Mouse (Mus musculus) bone marrow macrophage, adult 2 months (primary cell): ENCODE results near the gene Rbmx. TPM values are rescaled to one million over a fixed set of nuclear protein-coding genes. Genes with fewer than 3 reads are reported as not detected.
A peak's percentile ranks its signal among the peaks of the same experiment; 100 is the strongest.

Source experiments
- H3K27ac ChIP-seq: 2 replicates; pipeline ENCODE4 v1.5.1; 2012; ENCODE audit warnings: low read depth, low read length; ENCODE audit not compliant: insufficient read depth
- H3K4me1 ChIP-seq: 2 replicates; pipeline ENCODE4 v1.6.1; 2012; ENCODE audit warnings: low read length; ENCODE audit not compliant: control insufficient read depth, insufficient read depth
- H3K4me3 ChIP-seq: 2 replicates; pipeline ENCODE4 v1.5.1; 2012; ENCODE audit warnings: mild to moderate bottlenecking, low read length, moderate library complexity; ENCODE audit not compliant: insufficient read depth
- CTCF ChIP-seq: IDR thresholded peaks from 2 replicates; pipeline ENCODE4 v1.5.1; 2012; ENCODE audit warnings: low read depth, mild to moderate bottlenecking, low read length, moderate library complexity
- POLR2A ChIP-seq: IDR thresholded peaks from 2 replicates; pipeline ENCODE4 v1.6.1; 2012; ENCODE audit warnings: mild to moderate bottlenecking, low read depth, low read length, borderline replicate concordance
- polyA plus RNA-seq: library from polyadenylated mRNA; stranded (reverse); fragments of >200 nt; gene quantifications from 2 replicates; pipeline ENCODE4 v1.2.4, GENCODE M21; 2012; ENCODE audit not compliant: missing spikeins, insufficient read depth, insufficient read length

Gene Rbmx
- 22.9 and 24.8 TPM in 2 replicates for polyA plus RNA-seq

- Histone ChIP-seq H3K4me1 (peaks cover 8% of the 10 kb centered on the region), H3K27ac (peak within 1 kb of the TSS; percentile 94), H3K4me3 (peak within 1 kb of the TSS; percentile 92)
- TF ChIP-seq CTCF (no peak), POLR2A (no peak)
These were observed at the start of gene Rbmx for GRCm38 (mm10) chrX:57392367-57393246. Gene Rbmx (minus strand): TSS chrX:57393036.

- no peak overlapping the region for H3K27ac ChIP-seq
- no peaks in the 10 kb centered on the region for H3K4me1 ChIP-seq
- TF ChIP-seq POLR2A (no peak), CTCF (no peak)
- no peak overlapping the region for H3K4me3 ChIP-seq
These were observed 41.1 kb upstream of the Rbmx start for GRCm38 (mm10) chrX:57433897-57434296.

- no peak overlapping the region for H3K27ac ChIP-seq
- no peaks in the 10 kb centered on the region for H3K4me1 ChIP-seq
- H3K4me3 ChIP-seq = no peak overlapping the region
- no peak for TF ChIP-seq CTCF
- TF ChIP-seq POLR2A = no peak
These were observed 38.8 kb upstream of the Rbmx start for GRCm38 (mm10) chrX:57431610-57432009.

GRCm38 (mm10) chrX:57408769-57409168 is 15.9 kb upstream of the Rbmx start, which contains the start of gene Gm364:
Gene Gm364 (plus strand): TSS chrX:57409154.
- Histone ChIP-seq H3K27ac (no peak within 1 kb of the TSS), H3K4me1 (no peaks in the 10 kb centered on the region), H3K4me3 (no peak within 1 kb of the TSS)
- TF ChIP-seq POLR2A = no peak
- TF ChIP-seq CTCF = no peak

- no peak overlapping the region for H3K4me3 ChIP-seq
- no peak overlapping the region for H3K27ac ChIP-seq
- TF ChIP-seq CTCF (no peak), POLR2A (no peak)
- H3K4me1 ChIP-seq = peaks cover 8% of the 10 kb centered on the region
These were observed 10.8 kb upstream of the Rbmx start for GRCm38 (mm10) chrX:57403651-57404050.

GRCm38 (mm10) chrX:57401388-57401787 is 8.6 kb upstream of the Rbmx start:
- Histone ChIP-seq H3K4me3 (no peak overlapping the region), H3K27ac (no peak overlapping the region), H3K4me1 (peaks cover 8% of the 10 kb centered on the region)
- TF ChIP-seq POLR2A = no peak
- TF ChIP-seq CTCF = no peak

GRCm38 (mm10) chrX:57393412-57393811 is 576 bp upstream of the Rbmx start:
- no peak for TF ChIP-seq CTCF
- TF ChIP-seq POLR2A = no peak
- Histone ChIP-seq H3K27ac (no peak overlapping the region), H3K4me1 (peaks cover 8% of the 10 kb centered on the region), H3K4me3 (no peak overlapping the region)

GRCm38 (mm10) chrX:57380915-57381314 is 11.9 kb downstream of the Rbmx start:
- Histone ChIP-seq H3K4me1 (no peaks in the 10 kb centered on the region), H3K4me3 (no peak overlapping the region), H3K27ac (no peak overlapping the region)
- TF ChIP-seq POLR2A (no peak), CTCF (no peak)

GRCm38 (mm10) chrX:57378579-57378978 is 14.3 kb downstream of the Rbmx start:
- peaks cover 3% of the 10 kb centered on the region for H3K4me1 ChIP-seq
- H3K27ac ChIP-seq = no peak overlapping the region
- TF ChIP-seq POLR2A (no peak), CTCF (no peak)
- no peak overlapping the region for H3K4me3 ChIP-seq

- no peak overlapping the region for H3K27ac ChIP-seq
- TF ChIP-seq CTCF (no peak), POLR2A (no peak)
- H3K4me3 ChIP-seq = no peak overlapping the region
- peaks cover 9% of the 10 kb centered on the region for H3K4me1 ChIP-seq
These were observed 15.7 kb downstream of the Rbmx start for GRCm38 (mm10) chrX:57377096-57377495.
